Mouse (Mus musculus) heart, adult 2 months (tissue): ENCODE measurements around the gene Col5a3. TPM values are rescaled to one million over a fixed set of nuclear protein-coding genes. Genes with fewer than 3 reads are reported as not detected.

ENCODE experiments used
- DNase-seq, 2 experiments: peaks; one replicate each; pipeline ENCODE4 v3.0.0; 2021
- H3K27ac ChIP-seq: fragments of 200-600 bp; 2 replicates; pipeline ENCODE4 v1.8.1; 2022
- H3K27me3 ChIP-seq: fragments of 200-500 bp; 2 replicates; pipeline ENCODE4 v1.6.1; 2012; ENCODE audit warnings: mild to moderate bottlenecking, low read length, inconsistent platforms, mixed read lengths; ENCODE audit not compliant: control insufficient read depth, insufficient read depth
- H3K36me3 ChIP-seq: fragments of 200-500 bp; 2 replicates; pipeline ENCODE4 v1.6.1; 2012; ENCODE audit warnings: low read length, inconsistent platforms; ENCODE audit not compliant: control insufficient read depth, insufficient read depth
- H3K4me1 ChIP-seq: fragments of 200-500 bp; 2 replicates; pipeline ENCODE4 v1.6.1; 2011; ENCODE audit warnings: low read length; ENCODE audit not compliant: control insufficient read depth, insufficient read depth
- H3K4me3 ChIP-seq: fragments of 200-600 bp; 2 replicates; pipeline ENCODE4 v1.8.1; 2022
- H3K79me2 ChIP-seq: fragments of 200-500 bp; replicated peaks from 2 replicates; pipeline ENCODE4 v1.6.1; 2012; ENCODE audit warnings: mild to moderate bottlenecking, inconsistent platforms, low read length, moderate library complexity, mixed read lengths; ENCODE audit not compliant: control insufficient read depth, insufficient read depth
- H3K9ac ChIP-seq: fragments of 200-500 bp; 2 replicates; pipeline ENCODE4 v1.6.1; 2012; ENCODE audit warnings: low read depth, mild to moderate bottlenecking, control low read depth, inconsistent platforms, low read length, mixed read lengths
- CTCF ChIP-seq: fragments of 200-600 bp; IDR thresholded peaks from 2 replicates; pipeline ENCODE4 v1.8.1; 2022; ENCODE audit warnings: antibody characterized with exemption, mild to moderate bottlenecking, moderate library complexity
- EP300 ChIP-seq: fragments of 200-500 bp; IDR thresholded peaks from 2 replicates; pipeline ENCODE4 v1.6.1; 2011; ENCODE audit warnings: low read depth, low read length, control low read depth; ENCODE audit not compliant: insufficient read depth
- POLR2A ChIP-seq: fragments of 200-500 bp; IDR thresholded peaks from 2 replicates; pipeline ENCODE4 v1.6.1; 2011; ENCODE audit warnings: mild to moderate bottlenecking, low read depth, low read length, control low read depth; ENCODE audit not compliant: insufficient read depth
- WGBS: fragments of 180-500 bp; shearing (Covaris S2); methylation state at CpG from one replicate; pipeline ENCODE4 v1.1.7; 2018; 5-methylcytosine and 5-hydroxymethylcytosine counted together
- intact Hi-C: fragments of 180-260 bp; cut with DNase I; formaldehyde crosslinking; loops from one replicate; pipeline ENCODE4 v1.15.1; 2025
- polyA plus RNA-seq: library from polyadenylated mRNA; depleted of rRNA; stranded (reverse); fragments of >200 nt; gene quantifications from 2 replicates; pipeline ENCODE4 v1.2.3, GENCODE M21; 2012
- total RNA-seq, 2 experiments: library from RNA; stranded (reverse); gene quantifications; 2 replicates each; pipeline ENCODE4 v1.2.3; 2021

The Col5a3 gene
- total and polyA plus RNA-seq, 3 experiments: 7.0 to 19.7 (median 11.6) TPM

- no peak overlapping the region for H3K4me3 ChIP-seq
These were observed 16.2 kb upstream of the Col5a3 start for GRCm38 (mm10) chr9:20830901-20831643.

GRCm38 (mm10) chr9:20828127-20828526 lies 13.3 kb upstream of the Col5a3 start:
- H3K4me1 ChIP-seq: no peaks in the 10 kb centered on the region; the same call in 1 of the 2 replicates
- no peak overlapping the region for H3K27ac ChIP-seq
- H3K4me3 ChIP-seq: no peak overlapping the region
- H3K9ac ChIP-seq: no peak overlapping the region
- 96% methylated on average over 1 of the region's 1 CpGs for whole genome bisulfite sequencing
- TF ChIP-seq CTCF (no peak), EP300 (no peak)
- H3K36me3 ChIP-seq: no peaks in the 10 kb centered on the region
- no peak for DNase-seq
- H3K27me3 ChIP-seq: 0 out of 2 replicates have a peak, but pooled peaks cover 2% of the 10 kb centered on the region
- intact Hi-C loops: no loop called here
- no peaks in the 10 kb centered on the region for H3K79me2 ChIP-seq

More at GRCm38 (mm10) chr9:20830901-20831643, 16.2 kb upstream of the Col5a3 start:
- H3K4me1 ChIP-seq: no peaks in the 10 kb centered on the region; the same call in 1 of the 2 replicates
- H3K9ac ChIP-seq: no peak overlapping the region
- no peaks in the 10 kb centered on the region for H3K36me3 ChIP-seq
- TF ChIP-seq EP300: peak; percentile 87
- peak; percentile 100; the same call in 1 of the 2 replicates for TF ChIP-seq CTCF
- TF ChIP-seq POLR2A: no peak
- intact Hi-C loops: loop anchor here (1.0 to 5.0 kb wide), 4 partner anchors 26 to 169 kb away; no protein-coding TSS in a partner anchor
- H3K79me2 ChIP-seq: no peaks in the 10 kb centered on the region
- 0 out of 2 replicates have a peak, but pooled peaks cover 2% of the 10 kb centered on the region for H3K27me3 ChIP-seq
- peak; percentile 94 to 97 for DNase-seq
- WGBS: 15% methylated on average over 19 of the region's 19 CpGs
- H3K27ac ChIP-seq: no peak overlapping the region

- Histone ChIP-seq H3K4me1 (no peaks in the 10 kb centered on the region; the same call in 1 of the 2 replicates), H3K27me3 (0 out of 2 replicates have a peak, but pooled peaks cover 2% of the 10 kb centered on the region), H3K36me3 (no peaks in the 10 kb centered on the region), H3K4me3 (no peak overlapping the region), H3K79me2 (no peaks in the 10 kb centered on the region), H3K9ac (no peak overlapping the region), H3K27ac (no peak overlapping the region)
- intact Hi-C loops: no loop called here
- peak in 1 of 2 experiments; percentile 41 for DNase-seq
- 47% methylated on average over 5 of the region's 5 CpGs for WGBS
- TF ChIP-seq CTCF: no peak
- TF ChIP-seq EP300: no peak
- no peak for TF ChIP-seq POLR2A
These were observed 10.9 kb upstream of the Col5a3 start for GRCm38 (mm10) chr9:20825781-20826180.

GRCm38 (mm10) chr9:20822821-20823220 lies 8.0 kb upstream of the Col5a3 start:
- no peaks in the 10 kb centered on the region for H3K27me3 ChIP-seq
- no peaks in the 10 kb centered on the region for H3K79me2 ChIP-seq
- H3K9ac ChIP-seq: no peak overlapping the region
- H3K27ac ChIP-seq: no peak overlapping the region
- no peak for DNase-seq
- 84% methylated on average over 3 of the region's 3 CpGs for WGBS
- H3K36me3 ChIP-seq: no peaks in the 10 kb centered on the region
- TF ChIP-seq CTCF (no peak), POLR2A (no peak), EP300 (no peak)
- H3K4me1 ChIP-seq: no peaks in the 10 kb centered on the region
- no peak overlapping the region for H3K4me3 ChIP-seq
- intact Hi-C loops: no loop called here

GRCm38 (mm10) chr9:20820001-20820400 lies 5.1 kb upstream of the Col5a3 start:
- TF ChIP-seq EP300: no peak
- TF ChIP-seq CTCF: no peak
- TF ChIP-seq POLR2A: no peak
- DNase-seq: no peak
- H3K27me3 ChIP-seq: no peaks in the 10 kb centered on the region
- H3K9ac ChIP-seq: no peak overlapping the region
- H3K4me1 ChIP-seq: no peaks in the 10 kb centered on the region; the same call in 1 of the 2 replicates
- H3K79me2 ChIP-seq: no peaks in the 10 kb centered on the region
- no peak overlapping the region for H3K27ac ChIP-seq
- no peak overlapping the region for H3K4me3 ChIP-seq
- no peaks in the 10 kb centered on the region for H3K36me3 ChIP-seq
- WGBS: 70% methylated on average over 5 of the region's 5 CpGs
- intact Hi-C loops: no loop called here

GRCm38 (mm10) chr9:20818236-20818635 lies 3.4 kb upstream of the Col5a3 start, which contains the start of gene Rdh8:
Rdh8 (plus strand) TSS chr9:20818503.
- 84% methylated on average over 6 of the region's 6 CpGs for WGBS
- Histone ChIP-seq H3K27ac (no peak within 1 kb of the TSS), H3K9ac (no peak within 1 kb of the TSS), H3K27me3 (no peaks in the 10 kb centered on the region), H3K4me3 (no peak within 1 kb of the TSS), H3K79me2 (no peaks in the 10 kb centered on the region), H3K36me3 (no peaks in the 10 kb centered on the region), H3K4me1 (no peaks in the 10 kb centered on the region; the same call in 1 of the 2 replicates)
- DNase-seq: no peak
- intact Hi-C loops: no loop called here
- TF ChIP-seq EP300 (no peak), POLR2A (no peak), CTCF (no peak)
